Comparison of ENCODE assay signal across 13 mouse cellular contexts in genomic region chr11:31850156-31850775, GRCm38 (mm10). TPM values are rescaled to one million over a fixed set of nuclear protein-coding genes. Genes with fewer than 3 reads are reported as not detected.
DNase-seq lines count a peak whose midpoint lies in the region; ATAC-seq and TF ChIP-seq lines count a peak whose summit lies in the region.
"Had no signal": no experiment of that assay in that cellular context is flagged by ENCODE, and none has a peak within 500 bp of the region (broad histone marks: within the 10 kb centered on the region; RNA-seq: fewer than 3 reads in every experiment).

No protein-coding gene starts in this region.

- no peak overlapping the region for H3K27ac ChIP-seq in heart, embryonic 10.5 days
- H3K27ac ChIP-seq in bone marrow, adult 2 months (ENCODE audit: control insufficient read depth, insufficient read depth, low read depth, low read length, poor library complexity), result peak overlapping the region; percentile 29; the same call in 1 of the 2 replicates
- H3K27ac ChIP-seq in embryonic facial prominence, embryonic 10.5 days (replicated peaks), result 0 out of 2 replicates have a peak overlapping the region, but pooled peaks have one; percentile 20
- H3K27ac ChIP-seq: hindbrain, embryonic 15.5 days; limb, embryonic 12.5 days; midbrain, embryonic 12.5 days had no signal

- no peak overlapping the region for H3K4me3 ChIP-seq in heart, embryonic 10.5 days
- no peak overlapping the region for H3K4me3 ChIP-seq in bone marrow, adult 2 months (replicated peaks; ENCODE audit: control insufficient read depth, low read depth, low read length)
- H3K4me3 ChIP-seq in embryonic facial prominence, embryonic 10.5 days, result no peak overlapping the region
- H3K4me3 ChIP-seq: erythroblast, embryonic 14.5 days; hindbrain, embryonic 15.5 days; limb, embryonic 12.5 days; midbrain, embryonic 12.5 days had no signal

- WGBS in heart, embryonic 10.5 days, result 80% methylated on average over 3 of the region's 3 CpGs
- WGBS in bone marrow, adult 2 months, result 53% methylated on average over 3 of the region's 3 CpGs
- 84% methylated on average over 3 of the region's 3 CpGs for WGBS in embryonic facial prominence, embryonic 10.5 days

- H3K27me3 ChIP-seq in heart, embryonic 10.5 days (ENCODE audit: insufficient read depth, poor library complexity, severe bottlenecking), result no peaks in the 10 kb centered on the region
- H3K27me3 ChIP-seq in embryonic facial prominence, embryonic 10.5 days (replicated peaks; ENCODE audit: low read depth, poor library complexity, severe bottlenecking), result no peaks in the 10 kb centered on the region
- H3K27me3 ChIP-seq: hindbrain, embryonic 15.5 days; limb, embryonic 12.5 days; midbrain, embryonic 12.5 days had no signal

- DNase-seq in heart, embryonic 10.5 days (ENCODE audit: low spot score), result peak; percentile 66
- no peak for DNase-seq in heart, adult 18-20 months
- DNase-seq in cerebellum, adult 11-12 months, result peak; percentile 82
- DNase-seq in embryonic facial prominence, embryonic 10.5 days (ENCODE audit: low spot score), result no peak
- DNase-seq in thymus, postnatal 25 days, result no peak
- DNase-seq in kidney, adult 9 months, result no peak
- DNase-seq: forebrain, postnatal 0 days had no signal

- H3K36me3 ChIP-seq in heart, embryonic 10.5 days, result no peaks in the 10 kb centered on the region
- H3K36me3 ChIP-seq in embryonic facial prominence, embryonic 10.5 days (replicated peaks), result no peaks in the 10 kb centered on the region
- H3K36me3 ChIP-seq: hindbrain, embryonic 15.5 days; limb, embryonic 12.5 days; midbrain, embryonic 12.5 days had no signal

- no peaks in the 10 kb centered on the region for H3K9me3 ChIP-seq in heart, embryonic 10.5 days
- H3K9me3 ChIP-seq in embryonic facial prominence, embryonic 10.5 days, result no peaks in the 10 kb centered on the region
- H3K9me3 ChIP-seq: hindbrain, embryonic 15.5 days; limb, embryonic 12.5 days; midbrain, embryonic 12.5 days had no signal

- ATAC-seq in erythroid progenitor cell, adult 5-6 weeks (replicated peaks; ENCODE audit: low FRiP score, poor library complexity, severe bottlenecking), result no peak
- ATAC-seq: forebrain, postnatal 0 days had no signal

- H3K4me1 ChIP-seq in heart, embryonic 10.5 days, result peaks cover 4% of the 10 kb centered on the region; the same call in 1 of the 2 replicates
- H3K4me1 ChIP-seq in bone marrow, adult 2 months (ENCODE audit: control insufficient read depth, insufficient read depth, low read length), result peaks cover 2% of the 10 kb centered on the region
- H3K4me1 ChIP-seq in embryonic facial prominence, embryonic 10.5 days, result peaks cover 28% of the 10 kb centered on the region

- TF ChIP-seq POLR2A in bone marrow, adult 2 months (IDR thresholded peaks at IDR 0.05; ENCODE audit: borderline replicate concordance, control insufficient read depth, low read depth, low read length), result no peak

- no peak for TF ChIP-seq CTCF in bone marrow, adult 2 months (IDR thresholded peaks at IDR 0.05; ENCODE audit: control insufficient read depth, insufficient read depth, low read length)

RNA-seq across cellular contexts. Expression of gene Cpeb4, which starts 21.7 kb away (rescaled TPM):
- polyA plus RNA-seq in heart, embryonic 10.5 days (2016; fragmentation: Nextera tagmentation; extraction: Ambion mirVana), result 5.4 and 8.3 TPM in 2 replicates
- total RNA-seq in heart, adult 18-20 months (2021), result 100 to 1,000 TPM; 103 to 109 TPM
- polyA plus RNA-seq in bone marrow, adult 2 months (2011; ENCODE audit: insufficient read depth, insufficient read length, low replicate concordance, missing spikeins), result 27.5 and 38.1 TPM in 2 replicates
- 2.7 and 3.2 TPM in 2 replicates for polyA plus RNA-seq in embryonic facial prominence, embryonic 10.5 days (2016; fragmentation: Nextera tagmentation; extraction: Ambion mirVana)
- total RNA-seq in erythroid progenitor cell, adult 5-6 weeks (2015; ENCODE audit: low replicate concordance), result 413 and 439 TPM in 2 replicates
- total RNA-seq in erythroid progenitor cell, adult 5-6 weeks (2017; ENCODE audit: low replicate concordance), result 229 and 303 TPM in 2 replicates

Comparison
In these comparisons a context has a peak if more than half of its experiments do, and no peak if none do; other contexts are left out.
1. DNase-seq: peak in heart, embryonic 10.5 days (single experiment) and cerebellum, adult 11-12 months (single experiment); none in heart, adult 18-20 months (0 of 2), embryonic facial prominence, embryonic 10.5 days (single experiment), thymus, postnatal 25 days (single experiment) and kidney, adult 9 months (single experiment).